Mouse (Mus musculus): ENCODE results near the gene Atp5mpl. TPM values are rescaled to one million over a fixed set of nuclear protein-coding genes. Genes with fewer than 3 reads are reported as not detected.
A peak's percentile ranks its signal among the peaks of the same experiment; 100 is the strongest.

Atp5mpl gene
- 727 and 889 TPM in 2 replicates for total RNA-seq (2014; rRNA removed; ENCODE audit: low replicate concordance)
- polyA plus RNA-seq (2015; fragmentation: Nextera tagmentation; extraction: Ambion mirVana): 3,038 and 3,095 TPM in 2 replicates

GRCm38 (mm10) chr12:111966683-111967173 is at the start of gene Atp5mpl:
Gene Atp5mpl, minus strand, starts transcription at chr12:111966977.
- Histone ChIP-seq H3K27ac (ENCODE audit: low read depth) (peak within 1 kb of the TSS; percentile 84), H3K36me3 (replicated peaks; ENCODE audit: control insufficient read depth, insufficient read depth, low read length) (peaks cover 17% of the 10 kb centered on the region), H3K27me3 (ENCODE audit: control insufficient read depth, insufficient read depth, low read length) (no peaks in the 10 kb centered on the region), H3K4me3 (ENCODE audit: low read depth, low read length) (peak within 1 kb of the TSS; percentile 73), H3K9me3 (replicated peaks; ENCODE audit: control insufficient read depth, low read length) (no peaks in the 10 kb centered on the region), H3K4me2 (ENCODE audit: low read depth, low read length) (peak within 1 kb of the TSS; percentile 68), H3K9ac (replicated peaks; ENCODE audit: low read depth, low read length) (peak within 1 kb of the TSS; percentile 89), H3K4me1 (ENCODE audit: control insufficient read depth, insufficient read depth) (peaks cover 8% of the 10 kb centered on the region; the same call in 1 of the 2 replicates)
- under 1% methylated on average over 37 of the region's 37 CpGs for WGBS
- DNase-seq (ENCODE audit: low spot score): peak; percentile 94
- ATAC-seq (ENCODE audit: insufficient read depth, low read depth): peak; percentile 91
- TF ChIP-seq CTCF (IDR thresholded peaks at IDR 0.05; ENCODE audit: low read depth) (peak; percentile 93), EP300 (IDR thresholded peaks at IDR 0.05; ENCODE audit: low read depth) (peak; percentile 65; the same call in 1 of the 2 replicates)

- no peak overlapping the region for H3K4me3 ChIP-seq (ENCODE audit: low read depth, low read length)
- H3K4me2 ChIP-seq (ENCODE audit: low read depth, low read length): no peak overlapping the region
- no peaks in the 10 kb centered on the region for H3K4me1 ChIP-seq (ENCODE audit: control insufficient read depth, insufficient read depth)
- no peaks in the 10 kb centered on the region for H3K27me3 ChIP-seq (ENCODE audit: control insufficient read depth, insufficient read depth, low read length)
- no peaks in the 10 kb centered on the region for H3K36me3 ChIP-seq (replicated peaks; ENCODE audit: control insufficient read depth, insufficient read depth, low read length)
- no peak for ATAC-seq (ENCODE audit: insufficient read depth, low read depth)
- no peak overlapping the region for H3K9ac ChIP-seq (replicated peaks; ENCODE audit: low read depth, low read length)
- peaks cover 7% of the 10 kb centered on the region; the same call in 1 of the 2 replicates for H3K9me3 ChIP-seq (replicated peaks; ENCODE audit: control insufficient read depth, low read length)
- H3K27ac ChIP-seq (ENCODE audit: low read depth): no peak overlapping the region
- no peak for DNase-seq (ENCODE audit: low spot score)
- 69% methylated on average over 4 of the region's 4 CpGs for WGBS
- TF ChIP-seq EP300 (IDR thresholded peaks at IDR 0.05; ENCODE audit: low read depth) (no peak), CTCF (IDR thresholded peaks at IDR 0.05; ENCODE audit: low read depth) (no peak)
Measured at GRCm38 (mm10) chr12:112016346-112016745, 49.6 kb upstream of the Atp5mpl start.

GRCm38 (mm10) chr12:112013271-112013801 is 46.6 kb upstream of the Atp5mpl start:
- no peaks in the 10 kb centered on the region for H3K27me3 ChIP-seq (ENCODE audit: control insufficient read depth, insufficient read depth, low read length)
- no peak overlapping the region for H3K4me2 ChIP-seq (ENCODE audit: low read depth, low read length)
- 51% methylated on average over 14 of the region's 14 CpGs for WGBS
- peaks cover 4% of the 10 kb centered on the region; the same call in 1 of the 2 replicates for H3K9me3 ChIP-seq (replicated peaks; ENCODE audit: control insufficient read depth, low read length)
- no peak for ATAC-seq (ENCODE audit: insufficient read depth, low read depth)
- DNase-seq (ENCODE audit: low spot score): no peak
- TF ChIP-seq EP300 (IDR thresholded peaks at IDR 0.05; ENCODE audit: low read depth) (no peak), CTCF (IDR thresholded peaks at IDR 0.05; ENCODE audit: low read depth) (no peak)
- no peaks in the 10 kb centered on the region for H3K4me1 ChIP-seq (ENCODE audit: control insufficient read depth, insufficient read depth)
- H3K27ac ChIP-seq (ENCODE audit: low read depth): no peak overlapping the region
- H3K9ac ChIP-seq (replicated peaks; ENCODE audit: low read depth, low read length): no peak overlapping the region
- H3K36me3 ChIP-seq (replicated peaks; ENCODE audit: control insufficient read depth, insufficient read depth, low read length): no peaks in the 10 kb centered on the region
- no peak overlapping the region for H3K4me3 ChIP-seq (ENCODE audit: low read depth, low read length)

GRCm38 (mm10) chr12:112012511-112013270 is 45.9 kb upstream of the Atp5mpl start:
- Histone ChIP-seq H3K36me3 (replicated peaks; ENCODE audit: control insufficient read depth, insufficient read depth, low read length) (no peaks in the 10 kb centered on the region), H3K4me3 (ENCODE audit: low read depth, low read length) (no peak overlapping the region), H3K27me3 (ENCODE audit: control insufficient read depth, insufficient read depth, low read length) (no peaks in the 10 kb centered on the region), H3K27ac (ENCODE audit: low read depth) (no peak overlapping the region), H3K9me3 (replicated peaks; ENCODE audit: control insufficient read depth, low read length) (peaks cover 4% of the 10 kb centered on the region; the same call in 1 of the 2 replicates), H3K4me1 (ENCODE audit: control insufficient read depth, insufficient read depth) (no peaks in the 10 kb centered on the region), H3K4me2 (ENCODE audit: low read depth, low read length) (no peak overlapping the region), H3K9ac (replicated peaks; ENCODE audit: low read depth, low read length) (no peak overlapping the region)
- DNase-seq (ENCODE audit: low spot score): no peak
- ATAC-seq (ENCODE audit: insufficient read depth, low read depth): no peak
- 48% methylated on average over 12 of the region's 12 CpGs for WGBS
- TF ChIP-seq CTCF (IDR thresholded peaks at IDR 0.05; ENCODE audit: low read depth) (no peak), EP300 (IDR thresholded peaks at IDR 0.05; ENCODE audit: low read depth) (no peak)

GRCm38 (mm10) chr12:112001223-112001622 is 34.4 kb upstream of the Atp5mpl start:
- H3K9me3 ChIP-seq (replicated peaks; ENCODE audit: control insufficient read depth, low read length): no peaks in the 10 kb centered on the region
- no peaks in the 10 kb centered on the region for H3K27me3 ChIP-seq (ENCODE audit: control insufficient read depth, insufficient read depth, low read length)
- H3K4me3 ChIP-seq (ENCODE audit: low read depth, low read length): no peak overlapping the region
- ATAC-seq (ENCODE audit: insufficient read depth, low read depth) (no peak), DNase-seq (ENCODE audit: low spot score) (peak; percentile 50)
- 22% methylated on average over 8 of the region's 8 CpGs for WGBS
- H3K36me3 ChIP-seq (replicated peaks; ENCODE audit: control insufficient read depth, insufficient read depth, low read length): no peaks in the 10 kb centered on the region
- no peaks in the 10 kb centered on the region for H3K4me1 ChIP-seq (ENCODE audit: control insufficient read depth, insufficient read depth)
- TF ChIP-seq CTCF (IDR thresholded peaks at IDR 0.05; ENCODE audit: low read depth) (peak; percentile 61), EP300 (IDR thresholded peaks at IDR 0.05; ENCODE audit: low read depth) (no peak)
- H3K9ac ChIP-seq (replicated peaks; ENCODE audit: low read depth, low read length): no peak overlapping the region
- no peak overlapping the region for H3K4me2 ChIP-seq (ENCODE audit: low read depth, low read length)
- no peak overlapping the region for H3K27ac ChIP-seq (ENCODE audit: low read depth)
